Comparison of ENCODE assay signal across 8 mouse cellular contexts in genomic region chr16:38306571-38307220, GRCm38 (mm10). TPM values are rescaled to one million over a fixed set of nuclear protein-coding genes. Genes with fewer than 3 reads are reported as not detected.
A peak's percentile ranks its signal among the peaks of the same experiment; 100 is the strongest.
DNase-seq lines count a peak whose midpoint lies in the region; ATAC-seq and TF ChIP-seq lines count a peak whose summit lies in the region.
"Had no signal": no experiment of that assay in that cellular context is flagged by ENCODE, and none has a peak within 500 bp of the region (broad histone marks: within the 10 kb centered on the region; RNA-seq: fewer than 3 reads in every experiment).

No protein-coding gene starts in this region.

- no peak overlapping the region for H3K4me3 ChIP-seq in lung, adult 2 months (replicated peaks; ENCODE audit: extremely low read depth, low read depth, low read length)
- no peak overlapping the region for H3K4me3 ChIP-seq in bone marrow macrophage, adult 2 months (ENCODE audit: insufficient read depth, low read length)
- no peak overlapping the region for H3K4me3 ChIP-seq in hindbrain, embryonic 16.5 days (ENCODE audit: low read length)
- H3K4me3 ChIP-seq in midbrain, postnatal 0 days (ENCODE audit: low read depth, low read length): no peak overlapping the region
- H3K4me3 ChIP-seq: erythroblast, embryonic 14.5 days had no signal

- H3K9ac ChIP-seq in hindbrain, embryonic 16.5 days (ENCODE audit: low read depth, low read length): no peak overlapping the region
- no peak overlapping the region for H3K9ac ChIP-seq in midbrain, postnatal 0 days (replicated peaks; ENCODE audit: low read length, poor library complexity, severe bottlenecking)

- TF ChIP-seq CTCF in lung, adult 2 months (IDR thresholded peaks at IDR 0.05; ENCODE audit: insufficient read depth, low read length): peak; percentile 45
- peak; percentile 54 for TF ChIP-seq CTCF in bone marrow macrophage, adult 2 months (IDR thresholded peaks at IDR 0.05; ENCODE audit: low read depth, low read length)
- peak; percentile 57 for TF ChIP-seq CTCF in midbrain, postnatal 0 days (IDR thresholded peaks at IDR 0.05)

- TF ChIP-seq POLR2A in lung, adult 2 months (IDR thresholded peaks at IDR 0.05; ENCODE audit: borderline replicate concordance, extremely low read depth, low read depth, low read length): no peak
- TF ChIP-seq POLR2A in bone marrow macrophage, adult 2 months (IDR thresholded peaks at IDR 0.05; ENCODE audit: borderline replicate concordance, low read depth, low read length): no peak

- 0 out of 2 replicates have a peak, but pooled peaks cover 3% of the 10 kb centered on the region for H3K4me1 ChIP-seq in lung, adult 2 months (ENCODE audit: control insufficient read depth, insufficient read depth, low read length)
- H3K4me1 ChIP-seq in bone marrow macrophage, adult 2 months (ENCODE audit: control insufficient read depth, insufficient read depth, low read length): no peaks in the 10 kb centered on the region
- H3K4me1 ChIP-seq in hindbrain, embryonic 16.5 days (ENCODE audit: control insufficient read depth, insufficient read depth, low read depth, low read length): no peaks in the 10 kb centered on the region
- H3K4me1 ChIP-seq in midbrain, postnatal 0 days (ENCODE audit: insufficient read depth, low read length): no peaks in the 10 kb centered on the region

- H3K9me3 ChIP-seq in hindbrain, embryonic 16.5 days (ENCODE audit: control insufficient read depth, low read length): no peaks in the 10 kb centered on the region
- H3K9me3 ChIP-seq in midbrain, postnatal 0 days (ENCODE audit: low read length): no peaks in the 10 kb centered on the region

- H3K27ac ChIP-seq in bone marrow macrophage, adult 2 months (ENCODE audit: insufficient read depth, low read depth, low read length): no peak overlapping the region
- no peak overlapping the region for H3K27ac ChIP-seq in hindbrain, embryonic 16.5 days (ENCODE audit: low read depth, low read length)
- no peak overlapping the region for H3K27ac ChIP-seq in midbrain, postnatal 0 days (ENCODE audit: low read depth, low read length)

- no peak for DNase-seq in lung, adult 2 months
- DNase-seq in lung, postnatal 36 days: no peak
- no peak for DNase-seq in midbrain, postnatal 0 days (ENCODE audit: low spot score)
- no peak for DNase-seq in ovary, adult 18-20 months (ENCODE audit: low spot score)
- DNase-seq in urinary bladder, postnatal 25 days (ENCODE audit: low spot score): no peak

- no peaks in the 10 kb centered on the region for H3K36me3 ChIP-seq in hindbrain, embryonic 16.5 days (ENCODE audit: control insufficient read depth, insufficient read depth, low read length)
- no peaks in the 10 kb centered on the region for H3K36me3 ChIP-seq in midbrain, postnatal 0 days (ENCODE audit: insufficient read depth, low read length)

- no peaks in the 10 kb centered on the region for H3K27me3 ChIP-seq in hindbrain, embryonic 16.5 days (replicated peaks; ENCODE audit: control insufficient read depth, insufficient read depth, low read length)
- H3K27me3 ChIP-seq in midbrain, postnatal 0 days (ENCODE audit: insufficient read depth, low read length): no peaks in the 10 kb centered on the region

- WGBS in lung, adult 2 months: 54% methylated on average over 18 of the region's 18 CpGs
- 46% methylated on average over 18 of the region's 18 CpGs for whole genome bisulfite sequencing in hindbrain, embryonic 16.5 days
- whole genome bisulfite sequencing in midbrain, postnatal 0 days: 45% methylated on average over 18 of the region's 18 CpGs

- ATAC-seq in hindbrain, embryonic 16.5 days: peak; percentile 24; the same call in 1 of the 2 replicates
- ATAC-seq in midbrain, postnatal 0 days (ENCODE audit: low FRiP score): peak; percentile 41; the same call in 1 of the 2 replicates

- no peak overlapping the region for H3K4me2 ChIP-seq in hindbrain, embryonic 16.5 days (ENCODE audit: low read length)
- no peak overlapping the region for H3K4me2 ChIP-seq in midbrain, postnatal 0 days (ENCODE audit: low read depth, low read length, poor library complexity, severe bottlenecking)

RNA-seq across cellular contexts. Expression of gene Nr1i2, which starts 12.1 kb away (rescaled TPM):
- polyA plus RNA-seq in lung, adult 2 months (2012; rRNA removed): 0.63 and 0.66 TPM in 2 replicates
- polyA plus RNA-seq in bone marrow macrophage, adult 2 months (2012; ENCODE audit: insufficient read depth, insufficient read length, missing spikeins): not detected in 2 replicates
- polyA plus RNA-seq in hindbrain, embryonic 16.5 days (2015; fragmentation: Nextera tagmentation; extraction: Ambion mirVana): not detected in 2 replicates
- not detected in 2 replicates for total RNA-seq in midbrain, postnatal 0 days (2014; rRNA removed)
- polyA plus RNA-seq in midbrain, postnatal 0 days (2015; fragmentation: Nextera tagmentation; extraction: Ambion mirVana): not detected in 2 replicates
- polyA plus RNA-seq: erythroblast, embryonic 14.5 days had no signal

RNA-seq across cellular contexts. Expression of gene Maats1, which starts 35.2 kb away (rescaled TPM):
- polyA plus RNA-seq in lung, adult 2 months (2012; rRNA removed): 1.7 and 2.5 TPM in 2 replicates
- not detected in 2 replicates for polyA plus RNA-seq in bone marrow macrophage, adult 2 months (2012; ENCODE audit: insufficient read depth, insufficient read length, missing spikeins)
- polyA plus RNA-seq in hindbrain, embryonic 16.5 days (2015; fragmentation: Nextera tagmentation; extraction: Ambion mirVana): 1.6 and 1.7 TPM in 2 replicates
- total RNA-seq in midbrain, postnatal 0 days (2014; rRNA removed): 1.2 and 2.1 TPM in 2 replicates
- polyA plus RNA-seq in midbrain, postnatal 0 days (2015; fragmentation: Nextera tagmentation; extraction: Ambion mirVana): 1.0 and 1.5 TPM in 2 replicates
- polyA plus RNA-seq: erythroblast, embryonic 14.5 days had no signal

RNA-seq across cellular contexts. Expression of gene Cox17, which starts 40.1 kb away (rescaled TPM):
- polyA plus RNA-seq in lung, adult 2 months (2012; rRNA removed): 63.2 and 64.6 TPM in 2 replicates
- 115 and 119 TPM in 2 replicates for polyA plus RNA-seq in bone marrow macrophage, adult 2 months (2012; ENCODE audit: insufficient read depth, insufficient read length, missing spikeins)
- polyA plus RNA-seq in hindbrain, embryonic 16.5 days (2015; fragmentation: Nextera tagmentation; extraction: Ambion mirVana): 65.3 and 71.9 TPM in 2 replicates
- total RNA-seq in midbrain, postnatal 0 days (2014; rRNA removed): 14.5 and 15.0 TPM in 2 replicates
- 65.3 and 66.1 TPM in 2 replicates for polyA plus RNA-seq in midbrain, postnatal 0 days (2015; fragmentation: Nextera tagmentation; extraction: Ambion mirVana)

RNA-seq across cellular contexts. Expression of gene Gm21987, which starts 40.1 kb away (rescaled TPM):
- not detected in 2 replicates for polyA plus RNA-seq in lung, adult 2 months (2012; rRNA removed)
- not detected in 2 replicates for polyA plus RNA-seq in bone marrow macrophage, adult 2 months (2012; ENCODE audit: insufficient read depth, insufficient read length, missing spikeins)
- polyA plus RNA-seq in hindbrain, embryonic 16.5 days (2015; fragmentation: Nextera tagmentation; extraction: Ambion mirVana): not detected in 2 replicates
- total RNA-seq in midbrain, postnatal 0 days (2014; rRNA removed): not detected in 2 replicates
- not detected in 2 replicates for polyA plus RNA-seq in midbrain, postnatal 0 days (2015; fragmentation: Nextera tagmentation; extraction: Ambion mirVana)

RNA-seq across cellular contexts. Expression of gene Popdc2, which starts 55.3 kb away (rescaled TPM):
- 20.4 and 30.9 TPM in 2 replicates for polyA plus RNA-seq in lung, adult 2 months (2012; rRNA removed)
- polyA plus RNA-seq in bone marrow macrophage, adult 2 months (2012; ENCODE audit: insufficient read depth, insufficient read length, missing spikeins): not detected in 2 replicates
- 0.68 and 0.69 TPM in 2 replicates for polyA plus RNA-seq in hindbrain, embryonic 16.5 days (2015; fragmentation: Nextera tagmentation; extraction: Ambion mirVana)
- total RNA-seq in midbrain, postnatal 0 days (2014; rRNA removed): 1.5 TPM in 2 replicates
- 0.49 and 0.69 TPM in 2 replicates for polyA plus RNA-seq in midbrain, postnatal 0 days (2015; fragmentation: Nextera tagmentation; extraction: Ambion mirVana)
